Mouse (Mus musculus) liver, embryonic 14.5 days (tissue): ENCODE results near the gene Tbc1d10b. TPM values are rescaled to one million over a fixed set of nuclear protein-coding genes. Genes with fewer than 3 reads are reported as not detected.
"Not testable (repeated sequence)": the region's sequence is repeated elsewhere in the genome, so short reads cannot be mapped to it uniquely, and the experiment has no call there.

Experiments
- ATAC-seq: fragments of 200-750 bp; cut with Nextera tagmentation; 2 replicates; pipeline ENCODE4 v1.8.0; 2017; ENCODE audit warnings: moderate number of reproducible peaks, mild to moderate bottlenecking, moderate library complexity; ENCODE audit not compliant: insufficient read depth
- DNase-seq, 3 experiments: peaks; one replicate each; pipeline ENCODE4 v3.0.0-alpha.2; 2012 to 2013; ENCODE audit warnings: low read depth in 3 of 3, low spot score in 3 of 3
- H3K27ac ChIP-seq: fragments of 300-500 bp; sonication (generic); 2 replicates; pipeline ENCODE4 v1.5.1; 2014; ENCODE audit warnings: moderate library complexity, mild to moderate bottlenecking, control low read depth, inconsistent platforms
- H3K27me3 ChIP-seq: fragments of 300-500 bp; sonication (generic); 2 replicates; pipeline ENCODE4 v1.6.1; 2014; ENCODE audit warnings: mild to moderate bottlenecking, low read length, moderate library complexity; ENCODE audit not compliant: control insufficient read depth, insufficient read depth
- H3K36me3 ChIP-seq: fragments of 300-500 bp; sonication (generic); replicated peaks from 2 replicates; pipeline ENCODE4 v1.6.1; 2014; ENCODE audit warnings: low read depth; ENCODE audit not compliant: control insufficient read depth, insufficient read depth
- H3K4me1 ChIP-seq, 2 experiments: fragments of 200-500 bp in 1 of 2; fragments of 300-500 bp in 1 of 2; sonication (generic) in 1 of 2; replicated peaks; 2 replicates each; pipeline ENCODE4 v1.6.1; 2012 to 2014; ENCODE audit warnings: antibody characterized with exemption in 1 of 2, inconsistent platforms in 1 of 2, low read length in 1 of 2; ENCODE audit not compliant: control insufficient read depth in 2 of 2, insufficient read depth in 2 of 2
- H3K4me2 ChIP-seq: fragments of 300-500 bp; sonication (generic); 2 replicates; pipeline ENCODE4 v1.6.1; 2014; ENCODE audit warnings: low read depth, mild to moderate bottlenecking, control low read depth, moderate library complexity
- H3K4me3 ChIP-seq, 2 experiments: fragments of 200-500 bp in 1 of 2; fragments of 300-500 bp in 1 of 2; sonication (generic) in 1 of 2; 2 replicates each; pipeline ENCODE4 v1.5.1; 2012 to 2014; ENCODE audit warnings: low read depth in 2 of 2, low read length in 2 of 2, mild to moderate bottlenecking in 2 of 2, control low read depth in 1 of 2, inconsistent platforms in 1 of 2, moderate library complexity in 1 of 2; ENCODE audit not compliant: insufficient read depth in 1 of 2
- H3K9ac ChIP-seq: fragments of 300-500 bp; sonication (generic); replicated peaks from 2 replicates; pipeline ENCODE4 v1.6.1; 2014; ENCODE audit warnings: mild to moderate bottlenecking, control low read depth, moderate library complexity
- H3K9me3 ChIP-seq: fragments of 300-500 bp; sonication (generic); 2 replicates; pipeline ENCODE4 v1.6.1; 2016; ENCODE audit warnings: low read length, mixed read lengths; ENCODE audit not compliant: control insufficient read depth
- CTCF ChIP-seq: IDR thresholded peaks from 2 replicates; pipeline ENCODE4 v1.5.1; 2016; ENCODE audit warnings: antibody characterized with exemption, low read depth, control low read depth
- EP300 ChIP-seq: IDR thresholded peaks from 2 replicates; pipeline ENCODE4 v1.6.1; 2016; ENCODE audit warnings: antibody characterized with exemption, low read depth
- WGBS: fragments of 180-500 bp; shearing (Covaris S2); extraction: QIAGEN DNeasy Blood & Tissue Kit; methylation state at CpG from one replicate; pipeline ENCODE4 v1.1.7; 2014; ENCODE audit not compliant: insufficient replicate concordance; 5-methylcytosine and 5-hydroxymethylcytosine counted together
- polyA plus RNA-seq, 2 experiments: library from polyadenylated mRNA; depleted of rRNA in 1 of 2; stranded (reverse) in 1 of 2; unstranded in 1 of 2; fragments of >200 nt; fragmentation: Nextera tagmentation in 1 of 2; extraction: Ambion mirVana in 1 of 2; gene quantifications; 2 replicates each; pipeline versions ENCODE4 v1.2.1 to v1.2.3; 2012 to 2014

Gene Tbc1d10b
- polyA plus RNA-seq, 2 experiments: 10.9 to 15.5 TPM

DNA sequence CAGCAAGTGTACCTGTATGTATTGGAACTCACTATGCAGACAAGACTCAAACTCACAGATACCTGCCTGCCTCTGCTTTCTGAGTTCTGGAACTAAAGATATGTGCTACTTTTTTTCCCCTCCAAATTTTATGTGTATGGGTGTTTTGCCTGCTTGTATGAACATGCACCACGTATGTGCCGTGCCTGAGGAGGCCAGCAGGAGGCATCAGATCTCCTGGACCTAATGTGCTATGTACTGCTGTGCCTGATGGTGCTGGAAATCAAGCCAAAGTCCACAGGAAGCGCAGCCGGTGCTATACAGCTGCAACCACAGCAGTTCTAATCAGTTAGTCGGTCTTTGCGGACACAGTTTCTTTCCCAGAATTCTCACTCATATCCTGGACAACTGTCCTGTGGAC, 24.4 kb downstream of the Tbc1d10b start:
- Histone ChIP-seq H3K9me3 (no peaks in the 10 kb centered on the region), H3K4me3 (no peak overlapping the region), H3K27ac (peak overlapping the region; percentile 33), H3K4me2 (peak overlapping the region; percentile 22; the same call in 1 of the 2 replicates), H3K9ac (no peak overlapping the region), H3K36me3 (no peaks in the 10 kb centered on the region), H3K4me1 (peaks cover 24 to 34% of the 10 kb centered on the region in 2 experiments), H3K27me3 (no peaks in the 10 kb centered on the region)
- TF ChIP-seq EP300: no peak
- peak; percentile 79 for TF ChIP-seq CTCF
- DNase-seq (no peak), ATAC-seq (peak; percentile 78)
- 56% methylated on average over 6 of the region's 6 CpGs for WGBS

DNA sequence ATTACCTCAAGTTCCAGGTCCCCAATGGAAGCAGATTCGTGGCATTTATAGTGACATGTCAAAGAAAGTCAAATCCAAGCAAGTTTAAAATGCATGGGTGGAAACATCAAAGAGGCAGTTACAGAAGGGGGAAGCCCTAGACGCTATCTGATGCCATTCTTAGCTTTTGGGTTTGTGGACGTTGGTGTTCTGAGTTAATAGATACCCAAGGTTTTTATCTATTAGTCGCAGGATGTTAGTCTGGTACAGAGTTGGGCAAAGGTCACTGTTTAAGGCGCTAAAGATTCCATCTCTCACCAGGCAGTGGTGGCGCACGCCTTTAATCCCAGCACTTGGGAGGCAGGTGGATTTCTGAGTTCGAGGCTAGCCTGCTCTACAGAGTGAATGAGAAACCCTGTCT, 24.9 kb downstream of the Tbc1d10b start:
- no peak overlapping the region for H3K4me3 ChIP-seq
- no peak overlapping the region for H3K9ac ChIP-seq
- no peaks in the 10 kb centered on the region for H3K9me3 ChIP-seq
- H3K27ac ChIP-seq: peak overlapping the region; percentile 60
- peak overlapping the region; percentile 22; the same call in 1 of the 2 replicates for H3K4me2 ChIP-seq
- ATAC-seq (peak; percentile 86), DNase-seq (peak; percentile 56 to 62 (median 59))
- WGBS: 11% methylated on average over 8 of the region's 8 CpGs
- H3K4me1 ChIP-seq: peaks cover 24 to 34% of the 10 kb centered on the region in 2 experiments
- H3K36me3 ChIP-seq: no peaks in the 10 kb centered on the region
- H3K27me3 ChIP-seq: no peaks in the 10 kb centered on the region
- TF ChIP-seq EP300 (peak; percentile 94), CTCF (no peak)

- H3K27ac ChIP-seq, H3K27me3 ChIP-seq, DNase-seq, H3K4me2 ChIP-seq, H3K9ac ChIP-seq, H3K4me3 ChIP-seq, ATAC-seq, H3K36me3 ChIP-seq, H3K9me3 ChIP-seq: not testable (repeated sequence)
- H3K4me1 ChIP-seq: peaks cover 24 to 38% of the 10 kb centered on the region in 2 experiments
- 18% methylated on average over 3 of the region's 3 CpGs for WGBS
Measured at GRCm38 (mm10) chr7:127181724-127182123, 26.5 kb downstream of the Tbc1d10b start.

DNA sequence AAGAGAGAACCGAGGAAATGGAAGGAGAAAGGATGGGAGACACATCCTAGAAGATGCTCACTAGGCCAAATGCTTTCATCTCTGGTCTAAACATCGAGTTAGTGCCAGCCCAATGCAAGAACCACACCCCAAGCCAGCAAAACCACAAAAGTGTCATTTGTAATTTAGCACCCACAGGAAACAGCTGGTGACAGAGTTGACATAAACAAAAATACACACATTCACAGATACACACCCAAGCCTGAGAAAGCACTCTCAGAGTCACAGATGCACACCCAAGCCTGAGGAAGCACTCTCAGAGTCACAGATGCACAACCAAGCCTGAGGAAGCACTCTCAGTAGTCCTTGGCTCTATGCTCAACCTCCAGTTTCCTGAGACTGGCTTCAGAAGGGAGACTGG, 27.5 kb downstream of the Tbc1d10b start:
- Histone ChIP-seq H3K4me1 (peaks cover 24 to 38% of the 10 kb centered on the region in 2 experiments), H3K36me3 (no peaks in the 10 kb centered on the region), H3K9me3 (no peaks in the 10 kb centered on the region), H3K27ac (no peak overlapping the region), H3K4me2 (no peak overlapping the region), H3K9ac (no peak overlapping the region), H3K27me3 (no peaks in the 10 kb centered on the region), H3K4me3 (no peak overlapping the region)
- ATAC-seq: no peak
- TF ChIP-seq CTCF (no peak), EP300 (no peak)
- no peak for DNase-seq
- WGBS: 31% methylated on average over 2 of the region's 2 CpGs

- TF ChIP-seq EP300: no peak
- TF ChIP-seq CTCF: no peak
- H3K9ac ChIP-seq: no peak overlapping the region
- H3K27ac ChIP-seq: no peak overlapping the region
- no peaks in the 10 kb centered on the region for H3K36me3 ChIP-seq
- DNase-seq (no peak), ATAC-seq (no peak)
- no peaks in the 10 kb centered on the region for H3K9me3 ChIP-seq
- H3K4me1 ChIP-seq: peaks cover 4 to 14% of the 10 kb centered on the region in 2 experiments
- no peaks in the 10 kb centered on the region for H3K27me3 ChIP-seq
- no peak overlapping the region for H3K4me3 ChIP-seq
- 57% methylated on average over 4 of the region's 4 CpGs for WGBS
- no peak overlapping the region for H3K4me2 ChIP-seq
Measured at GRCm38 (mm10) chr7:127176937-127177336, 31.3 kb downstream of the Tbc1d10b start.
